Mouse (Mus musculus): ENCODE results near the gene Zbtb12.

- no peak for TF ChIP-seq GATA1 (IDR thresholded peaks at IDR 0.05; ENCODE audit: borderline replicate concordance, low read length)
- TF ChIP-seq FLI1 (IDR thresholded peaks at IDR 0.05; ENCODE audit: low read length), result no peak
These were observed 51.9 kb downstream of the Zbtb12 start, which contains the start of gene Neu1 for GRCm38 (mm10) chr17:34931061-34931734.
